Mouse (Mus musculus): ENCODE measurements at regions not wholly inside any gene's neighbourhood (a gene's known extent, or its start where the extent isn't known, plus 50 kb on each side); places are given as distances from the start of the nearest gene placed in this dataset.

DNA sequence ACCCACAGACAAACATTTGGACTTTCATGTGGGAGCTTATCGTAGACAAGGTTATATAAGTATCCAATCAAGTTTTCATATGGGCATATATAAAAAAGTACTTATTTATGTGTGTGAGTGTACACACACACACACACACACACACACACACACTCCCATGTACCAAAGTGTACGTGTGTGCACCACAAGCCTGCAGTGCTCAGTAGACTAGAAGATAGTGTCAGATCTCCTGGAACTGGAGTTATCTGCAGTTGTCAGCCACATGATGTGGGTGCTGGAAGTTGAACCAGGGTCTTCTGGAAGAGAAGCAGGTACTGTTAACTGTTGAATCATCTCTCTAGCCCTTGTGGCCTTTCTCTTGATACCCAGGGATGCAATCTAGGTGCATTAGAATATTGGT is 99.7 kb upstream of the Armc3 start:
- 90% methylated on average over 2 of the region's 2 CpGs for whole genome bisulfite sequencing
- Histone ChIP-seq H3K36me3 (ENCODE audit: insufficient read depth) (no peaks in the 10 kb centered on the region), H3K4me3 (ENCODE audit: low read depth, low read length) (no peak overlapping the region), H3K9me3 (ENCODE audit: low read length) (no peaks in the 10 kb centered on the region), H3K4me2 (ENCODE audit: low read depth) (no peak overlapping the region), H3K9ac (no peak overlapping the region), H3K27ac (ENCODE audit: low read depth, low read length) (no peak overlapping the region), H3K4me1 (ENCODE audit: insufficient read depth) (no peaks in the 10 kb centered on the region), H3K27me3 (ENCODE audit: insufficient read depth, low read length) (no peaks in the 10 kb centered on the region)
- ATAC-seq (no peak), DNase-seq (no peak)
- TF ChIP-seq CTCF (IDR thresholded peaks at IDR 0.05; ENCODE audit: low read depth), result no peak

DNA sequence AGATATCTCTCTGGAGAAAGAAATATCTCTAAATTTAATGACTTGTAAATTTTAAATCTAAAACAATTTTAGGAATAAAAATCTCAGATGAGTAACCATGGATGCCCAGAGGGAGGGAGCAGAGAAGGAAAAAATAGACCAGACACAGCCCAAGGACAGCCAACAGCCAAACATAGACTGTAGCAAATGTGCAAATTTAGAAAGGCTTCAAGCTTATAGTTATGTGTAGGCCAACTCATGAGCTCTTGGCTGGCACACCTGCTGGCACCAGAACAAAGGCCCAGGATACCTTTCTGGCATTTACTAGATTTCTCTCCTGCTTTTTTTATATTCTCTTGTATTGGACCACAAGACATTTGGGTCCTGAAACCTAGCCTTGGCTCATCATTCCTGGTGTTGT is 90.3 kb upstream of the Armc3 start:
- DNase-seq (no peak), ATAC-seq (no peak)
- Histone ChIP-seq H3K27me3 (ENCODE audit: insufficient read depth, low read length) (no peaks in the 10 kb centered on the region), H3K27ac (ENCODE audit: low read depth, low read length) (no peak overlapping the region), H3K9me3 (ENCODE audit: low read length) (no peaks in the 10 kb centered on the region), H3K4me1 (ENCODE audit: insufficient read depth) (no peaks in the 10 kb centered on the region), H3K36me3 (ENCODE audit: insufficient read depth) (no peaks in the 10 kb centered on the region), H3K9ac (no peak overlapping the region), H3K4me3 (ENCODE audit: low read depth, low read length) (no peak overlapping the region), H3K4me2 (ENCODE audit: low read depth) (no peak overlapping the region)
- TF ChIP-seq CTCF (IDR thresholded peaks at IDR 0.05; ENCODE audit: low read depth), result no peak

DNA sequence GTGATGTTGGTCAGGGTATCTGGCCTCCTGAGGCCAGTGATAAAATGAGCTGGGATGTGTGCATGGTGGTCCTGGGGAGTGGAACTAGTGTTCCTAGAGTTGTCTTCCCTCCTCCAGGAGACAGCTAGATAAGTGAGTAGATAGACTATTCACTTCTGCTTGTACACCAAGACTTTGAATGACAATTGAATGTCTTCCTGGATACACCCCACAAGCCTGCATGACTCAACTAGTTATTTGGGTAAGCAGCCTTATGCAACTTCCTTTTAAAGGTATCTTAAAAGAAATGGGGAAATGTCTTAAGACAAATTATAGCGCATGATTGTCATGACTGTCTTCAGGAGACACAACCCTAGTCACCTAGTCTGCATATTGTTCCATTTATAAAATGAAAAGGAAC is 79.2 kb upstream of the Armc3 start:
- no peak overlapping the region for H3K27ac ChIP-seq (ENCODE audit: low read depth, low read length)
- no peaks in the 10 kb centered on the region for H3K4me1 ChIP-seq (ENCODE audit: insufficient read depth)
- TF ChIP-seq CTCF (IDR thresholded peaks at IDR 0.05; ENCODE audit: low read depth), result no peak
- H3K27me3 ChIP-seq (ENCODE audit: insufficient read depth, low read length), result no peaks in the 10 kb centered on the region
- H3K9me3 ChIP-seq (ENCODE audit: low read length), result no peaks in the 10 kb centered on the region
- no peak overlapping the region for H3K4me2 ChIP-seq (ENCODE audit: low read depth)
- no peak overlapping the region for H3K4me3 ChIP-seq (ENCODE audit: low read depth, low read length)
- WGBS, result 97% methylated on average over 1 of the region's 1 CpGs
- no peak overlapping the region for H3K9ac ChIP-seq
- ATAC-seq, result no peak
- no peaks in the 10 kb centered on the region for H3K36me3 ChIP-seq (ENCODE audit: insufficient read depth)
- DNase-seq, result no peak

DNA sequence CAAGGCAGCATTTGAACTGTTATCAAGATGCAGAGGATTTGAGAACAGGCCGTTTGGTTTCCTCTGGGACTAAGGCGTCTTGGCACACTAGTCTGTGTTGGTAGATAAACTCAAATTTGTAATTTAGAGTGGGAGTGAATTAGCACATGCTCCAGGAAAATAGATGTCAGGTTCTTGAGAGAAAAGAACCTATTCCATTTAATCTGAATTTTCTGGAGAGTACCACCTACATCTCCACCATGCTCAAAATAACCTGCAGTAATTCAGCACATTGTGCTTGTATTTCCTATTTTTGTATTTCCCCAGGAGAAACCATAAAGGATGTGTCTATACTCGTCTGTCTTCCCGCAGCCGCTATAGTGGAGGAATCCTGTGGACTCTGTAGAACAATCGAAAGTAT is 66.2 kb upstream of the Armc3 start:
- DNase-seq, result no peak
- H3K27me3 ChIP-seq (ENCODE audit: insufficient read depth, low read length), result no peaks in the 10 kb centered on the region
- no peak overlapping the region for H3K4me2 ChIP-seq (ENCODE audit: low read depth)
- no peaks in the 10 kb centered on the region for H3K4me1 ChIP-seq (ENCODE audit: insufficient read depth)
- no peak for ATAC-seq
- 84% methylated on average over 6 of the region's 6 CpGs for WGBS
- TF ChIP-seq CTCF (IDR thresholded peaks at IDR 0.05; ENCODE audit: low read depth), result no peak
- no peak overlapping the region for H3K27ac ChIP-seq (ENCODE audit: low read depth, low read length)
- H3K4me3 ChIP-seq (ENCODE audit: low read depth, low read length), result no peak overlapping the region
- H3K9ac ChIP-seq, result no peak overlapping the region
- H3K36me3 ChIP-seq (ENCODE audit: insufficient read depth), result no peaks in the 10 kb centered on the region
- H3K9me3 ChIP-seq (ENCODE audit: low read length), result no peaks in the 10 kb centered on the region

DNA sequence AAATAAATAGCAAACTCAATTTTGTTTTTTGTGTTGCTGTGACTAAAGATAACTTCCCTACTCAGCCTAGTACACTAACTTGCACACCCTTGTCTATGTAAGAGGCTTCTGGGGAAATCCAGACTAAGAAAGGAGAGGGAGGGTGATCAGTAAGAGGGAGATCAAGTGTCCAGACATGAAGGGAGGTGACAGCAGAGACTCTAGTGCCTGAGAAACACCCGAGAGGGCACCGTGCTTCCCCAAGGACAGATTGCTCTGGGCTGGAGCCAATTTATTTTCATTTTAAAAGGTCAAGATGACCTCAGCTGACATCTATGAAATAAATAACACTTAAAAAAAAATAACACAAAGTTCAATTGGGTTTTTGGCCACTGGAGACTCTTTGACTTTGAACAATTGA is 56.5 kb upstream of the Armc3 start:
- no peak for DNase-seq
- no peak overlapping the region for H3K4me2 ChIP-seq (ENCODE audit: low read depth)
- H3K27me3 ChIP-seq (ENCODE audit: insufficient read depth, low read length), result no peaks in the 10 kb centered on the region
- H3K9ac ChIP-seq, result no peak overlapping the region
- H3K4me3 ChIP-seq (ENCODE audit: low read depth, low read length), result no peak overlapping the region
- H3K9me3 ChIP-seq (ENCODE audit: low read length), result no peaks in the 10 kb centered on the region
- H3K36me3 ChIP-seq (ENCODE audit: insufficient read depth), result no peaks in the 10 kb centered on the region
- no peak for ATAC-seq
- 73% methylated on average over 2 of the region's 2 CpGs for WGBS
- no peak overlapping the region for H3K27ac ChIP-seq (ENCODE audit: low read depth, low read length)
- no peak for TF ChIP-seq CTCF (IDR thresholded peaks at IDR 0.05; ENCODE audit: low read depth)
- no peaks in the 10 kb centered on the region for H3K4me1 ChIP-seq (ENCODE audit: insufficient read depth)

DNA sequence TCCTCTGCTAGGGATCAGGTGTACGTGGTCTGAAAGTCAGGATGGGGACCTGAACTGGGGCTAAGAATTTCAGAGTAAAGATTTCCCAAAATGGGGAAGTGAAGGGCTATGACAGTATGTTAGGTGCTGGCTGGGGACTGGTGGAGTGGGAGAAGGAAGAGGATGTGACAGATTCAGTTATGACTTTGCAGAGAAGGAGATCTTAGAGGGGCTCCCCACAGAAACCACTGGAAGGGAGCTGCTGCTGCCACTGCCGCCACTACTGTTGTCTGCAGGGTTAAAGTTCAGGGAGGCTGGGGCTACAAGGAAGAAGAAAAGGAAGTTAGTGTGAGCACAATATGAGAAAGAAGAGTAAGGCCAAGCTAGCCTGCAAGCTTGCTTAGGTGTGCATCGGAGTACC is 53.7 kb upstream of the Armc3 start:
- Histone ChIP-seq H3K27ac (ENCODE audit: low read depth, low read length) (no peak overlapping the region), H3K4me3 (ENCODE audit: low read depth, low read length) (no peak overlapping the region), H3K9me3 (ENCODE audit: low read length) (no peaks in the 10 kb centered on the region), H3K36me3 (ENCODE audit: insufficient read depth) (no peaks in the 10 kb centered on the region), H3K9ac (no peak overlapping the region), H3K4me2 (ENCODE audit: low read depth) (no peak overlapping the region), H3K27me3 (ENCODE audit: insufficient read depth, low read length) (no peaks in the 10 kb centered on the region), H3K4me1 (ENCODE audit: insufficient read depth) (no peaks in the 10 kb centered on the region)
- ATAC-seq, result no peak
- no peak for DNase-seq
- 83% methylated on average over 3 of the region's 3 CpGs for WGBS
- TF ChIP-seq CTCF (IDR thresholded peaks at IDR 0.05; ENCODE audit: low read depth), result no peak

DNA sequence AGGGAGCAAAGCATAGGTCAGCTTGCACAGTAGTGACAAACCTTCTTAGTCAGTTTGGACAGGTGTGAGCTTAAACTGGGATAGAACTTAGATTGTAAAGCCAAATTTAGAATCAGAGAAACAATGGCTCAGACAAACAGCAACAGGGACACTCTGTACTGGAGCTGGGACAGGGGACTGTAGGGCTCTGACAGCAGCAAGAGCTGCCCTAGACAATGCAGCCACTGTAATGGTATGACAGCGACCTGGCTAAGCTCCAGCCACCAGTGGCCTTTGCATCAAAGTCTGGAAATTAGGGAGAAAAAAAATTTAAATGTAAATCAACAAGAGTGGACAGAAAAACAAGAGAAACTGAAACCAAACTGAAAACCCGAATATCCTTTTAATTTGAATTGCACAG is 53.2 kb upstream of the Armc3 start:
- WGBS, result 42% methylated on average over 2 of the region's 2 CpGs
- TF ChIP-seq CTCF (IDR thresholded peaks at IDR 0.05; ENCODE audit: low read depth), result no peak
- no peak overlapping the region for H3K27ac ChIP-seq (ENCODE audit: low read depth, low read length)
- no peak for DNase-seq
- ATAC-seq, result peak; percentile 68
- no peak overlapping the region for H3K9ac ChIP-seq
- no peak overlapping the region for H3K4me3 ChIP-seq (ENCODE audit: low read depth, low read length)
- H3K36me3 ChIP-seq (ENCODE audit: insufficient read depth), result no peaks in the 10 kb centered on the region
- H3K9me3 ChIP-seq (ENCODE audit: low read length), result no peaks in the 10 kb centered on the region
- H3K27me3 ChIP-seq (ENCODE audit: insufficient read depth, low read length), result no peaks in the 10 kb centered on the region
- no peak overlapping the region for H3K4me2 ChIP-seq (ENCODE audit: low read depth)
- no peaks in the 10 kb centered on the region for H3K4me1 ChIP-seq (ENCODE audit: insufficient read depth)

DNA sequence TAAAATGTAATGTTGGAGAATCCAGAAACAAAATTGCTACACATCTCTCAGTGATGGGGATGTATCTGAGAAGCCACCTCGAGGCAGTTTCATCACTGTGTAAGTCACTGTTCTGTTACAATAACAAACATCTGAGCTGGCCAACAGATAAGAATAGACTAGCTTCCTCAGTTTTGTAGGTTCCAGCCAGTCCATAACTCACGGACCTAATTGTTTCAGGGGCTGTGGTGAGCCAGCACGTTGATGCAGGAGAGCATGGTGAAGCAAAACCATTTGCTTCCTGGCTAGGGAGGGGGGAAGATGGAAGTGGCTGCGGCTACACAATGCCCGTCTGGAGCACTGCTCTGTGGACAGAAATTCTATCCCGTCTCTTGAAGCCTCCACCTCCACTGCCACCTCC is 52.8 kb upstream of the Armc3 start:
- no peaks in the 10 kb centered on the region for H3K4me1 ChIP-seq (ENCODE audit: insufficient read depth)

More for the DNA sequence above, 52.8 kb upstream of the Armc3 start:
- Histone ChIP-seq H3K27ac (ENCODE audit: low read depth, low read length) (no peak overlapping the region), H3K36me3 (ENCODE audit: insufficient read depth) (no peaks in the 10 kb centered on the region), H3K4me3 (ENCODE audit: low read depth, low read length) (no peak overlapping the region), H3K4me2 (ENCODE audit: low read depth) (no peak overlapping the region), H3K9me3 (ENCODE audit: low read length) (no peaks in the 10 kb centered on the region), H3K9ac (no peak overlapping the region), H3K27me3 (ENCODE audit: insufficient read depth, low read length) (no peaks in the 10 kb centered on the region)
- no peak for DNase-seq
- ATAC-seq, result no peak
- WGBS, result 43% methylated on average over 6 of the region's 6 CpGs
- TF ChIP-seq CTCF (IDR thresholded peaks at IDR 0.05; ENCODE audit: low read depth), result no peak
